Mouse (Mus musculus) stomach, embryonic 16.5 days (tissue): ENCODE data around the gene Per1. TPM values are rescaled to one million over a fixed set of nuclear protein-coding genes. Genes with fewer than 3 reads are reported as not detected.
A peak's percentile ranks its signal among the peaks of the same experiment; 100 is the strongest.

Experiments used
- ATAC-seq: fragments of 200-750 bp; cut with Nextera tagmentation; 2 replicates; pipeline ENCODE4 v1.8.0; 2017; ENCODE audit warnings: moderate number of reproducible peaks, moderate TSS enrichment; ENCODE audit not compliant: insufficient read depth, low FRiP score
- H3K27ac ChIP-seq: fragments of 300-500 bp; sonication (generic); 2 replicates; pipeline ENCODE4 v1.5.1; 2014; ENCODE audit warnings: low read length
- H3K27me3 ChIP-seq: fragments of 300-500 bp; sonication (generic); 2 replicates; pipeline ENCODE4 v1.6.1; 2014; ENCODE audit warnings: low read length, control low read depth, mixed read lengths; ENCODE audit not compliant: control insufficient read depth, insufficient read depth
- H3K36me3 ChIP-seq: fragments of 300-500 bp; sonication (generic); 2 replicates; pipeline ENCODE4 v1.6.1; 2014; ENCODE audit warnings: low read length; ENCODE audit not compliant: control insufficient read depth, insufficient read depth
- H3K4me1 ChIP-seq: fragments of 300-500 bp; sonication (generic); 2 replicates; pipeline ENCODE4 v1.6.1; 2014; ENCODE audit warnings: low read length, control low read depth, mixed read lengths; ENCODE audit not compliant: control insufficient read depth, insufficient read depth
- H3K4me2 ChIP-seq: fragments of 300-500 bp; sonication (generic); 2 replicates; pipeline ENCODE4 v1.6.1; 2014; ENCODE audit warnings: low read depth, low read length, mixed read lengths
- H3K4me3 ChIP-seq: fragments of 300-500 bp; sonication (generic); replicated peaks from 2 replicates; pipeline ENCODE4 v1.5.1; 2014; ENCODE audit warnings: mild to moderate bottlenecking, low read length
- H3K9ac ChIP-seq: fragments of 300-500 bp; sonication (generic); 2 replicates; pipeline ENCODE4 v1.6.1; 2014; ENCODE audit warnings: low read length
- H3K9me3 ChIP-seq: fragments of 300-500 bp; sonication (generic); replicated peaks from 2 replicates; pipeline ENCODE4 v1.6.1; 2016; ENCODE audit warnings: low read length, control low read depth; ENCODE audit not compliant: control insufficient read depth
- WGBS: fragments of 180-500 bp; shearing (Covaris S2); extraction: QIAGEN DNeasy Blood & Tissue Kit; methylation state at CpG from one replicate; pipeline ENCODE4 v1.1.7; 2014; 5-methylcytosine and 5-hydroxymethylcytosine counted together
- polyA plus RNA-seq: library from polyadenylated mRNA; unstranded; fragments of >200 nt; fragmentation: Nextera tagmentation; extraction: Ambion mirVana; gene quantifications from 2 replicates; pipeline ENCODE4 v1.2.1, GENCODE M21; 2015

The Per1 gene
- polyA plus RNA-seq, 1 experiment from 2014 or later = 21.8 TPM

- peak within 1 kb of the TSS; percentile 92 for H3K4me2 ChIP-seq
These were observed 24.3 kb upstream of the Per1 start, which contains the start of gene Tmem107 for GRCm38 (mm10) chr11:69070590-69071222. TSS of gene Tmem107 (plus strand) at chr11:69070806.

DNA sequence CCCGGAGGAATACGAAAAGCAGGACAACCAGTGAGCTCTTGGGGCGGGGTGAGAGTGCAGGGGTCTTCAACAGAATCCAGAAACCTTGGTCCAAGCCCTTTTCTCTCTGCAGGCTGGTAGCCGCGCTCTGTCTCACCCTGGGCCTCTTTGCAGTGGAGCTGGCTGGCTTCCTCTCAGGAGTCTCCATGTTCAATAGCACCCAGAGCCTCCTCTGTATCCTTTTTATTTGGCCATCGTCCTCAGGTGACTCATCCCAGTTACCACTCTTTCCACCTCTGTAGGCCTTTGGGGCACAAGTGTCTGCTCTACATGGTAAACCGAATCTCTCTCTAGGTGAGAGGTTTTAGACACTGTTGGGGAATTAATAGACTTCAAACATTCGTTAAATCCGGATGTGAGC is 23.8 kb upstream of the Per1 start:
- no peak for ATAC-seq
- peak overlapping the region; percentile 74 for H3K4me3 ChIP-seq
- peaks cover 41% of the 10 kb centered on the region for H3K4me1 ChIP-seq
- H3K27me3 ChIP-seq = no peaks in the 10 kb centered on the region
- WGBS = 29% methylated on average over 9 of the region's 9 CpGs
- no peaks in the 10 kb centered on the region for H3K9me3 ChIP-seq
- H3K9ac ChIP-seq = peak overlapping the region; percentile 89
- peak overlapping the region; percentile 92 for H3K4me2 ChIP-seq
- H3K27ac ChIP-seq = peak overlapping the region; percentile 97
- no peaks in the 10 kb centered on the region for H3K36me3 ChIP-seq

More at GRCm38 (mm10) chr11:69070590-69071222, 24.3 kb upstream of the Per1 start, which contains the start of gene Tmem107:
- Histone ChIP-seq H3K27me3 (no peaks in the 10 kb centered on the region), H3K4me3 (peak within 1 kb of the TSS; percentile 74), H3K9me3 (no peaks in the 10 kb centered on the region), H3K4me1 (peaks cover 46% of the 10 kb centered on the region), H3K27ac (peak within 1 kb of the TSS; percentile 97), H3K9ac (peak within 1 kb of the TSS; percentile 89), H3K36me3 (no peaks in the 10 kb centered on the region)
- peak; percentile 90 for ATAC-seq
- under 1% methylated on average over 47 of the region's 47 CpGs for WGBS

- 81% methylated on average over 11 of the region's 11 CpGs for WGBS
- ATAC-seq = no peak
- H3K4me1 ChIP-seq = peaks cover 33% of the 10 kb centered on the region
- H3K9me3 ChIP-seq = no peaks in the 10 kb centered on the region
- H3K4me2 ChIP-seq = peak overlapping the region; percentile 55
- H3K27me3 ChIP-seq = no peaks in the 10 kb centered on the region
- H3K27ac ChIP-seq = peak overlapping the region; percentile 84
- no peaks in the 10 kb centered on the region for H3K36me3 ChIP-seq
- peak overlapping the region; percentile 38 for H3K4me3 ChIP-seq
- H3K9ac ChIP-seq = peak overlapping the region; percentile 69
These were observed 22.8 kb upstream of the Per1 start for GRCm38 (mm10) chr11:69072234-69072633.

DNA sequence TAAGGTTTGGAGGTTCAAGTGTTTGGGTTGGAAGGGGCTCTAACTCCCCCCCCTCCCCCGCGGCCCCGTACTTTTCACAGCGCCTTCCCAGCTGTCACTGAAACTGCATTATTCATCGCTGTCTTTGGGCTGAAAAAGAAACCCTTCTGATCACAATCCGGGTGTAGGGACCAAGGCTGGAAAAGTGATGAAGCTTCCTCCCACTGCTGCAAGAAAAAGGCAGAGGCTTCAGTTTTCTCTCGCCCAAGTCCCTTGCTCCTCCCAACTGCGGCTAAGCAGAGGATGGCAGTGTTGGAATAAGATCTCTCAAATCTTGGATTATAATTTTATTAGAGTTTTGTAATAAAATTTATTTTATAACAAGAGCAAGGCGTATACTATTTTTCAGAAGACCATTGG is 22.4 kb upstream of the Per1 start:
- Histone ChIP-seq H3K36me3 (no peaks in the 10 kb centered on the region), H3K4me3 (peak overlapping the region; percentile 38), H3K27me3 (no peaks in the 10 kb centered on the region), H3K27ac (peak overlapping the region; percentile 84), H3K9ac (peak overlapping the region; percentile 69), H3K9me3 (no peaks in the 10 kb centered on the region), H3K4me1 (peaks cover 28% of the 10 kb centered on the region), H3K4me2 (peak overlapping the region; percentile 55)
- 6% methylated on average over 9 of the region's 9 CpGs for WGBS
- ATAC-seq = no peak

DNA sequence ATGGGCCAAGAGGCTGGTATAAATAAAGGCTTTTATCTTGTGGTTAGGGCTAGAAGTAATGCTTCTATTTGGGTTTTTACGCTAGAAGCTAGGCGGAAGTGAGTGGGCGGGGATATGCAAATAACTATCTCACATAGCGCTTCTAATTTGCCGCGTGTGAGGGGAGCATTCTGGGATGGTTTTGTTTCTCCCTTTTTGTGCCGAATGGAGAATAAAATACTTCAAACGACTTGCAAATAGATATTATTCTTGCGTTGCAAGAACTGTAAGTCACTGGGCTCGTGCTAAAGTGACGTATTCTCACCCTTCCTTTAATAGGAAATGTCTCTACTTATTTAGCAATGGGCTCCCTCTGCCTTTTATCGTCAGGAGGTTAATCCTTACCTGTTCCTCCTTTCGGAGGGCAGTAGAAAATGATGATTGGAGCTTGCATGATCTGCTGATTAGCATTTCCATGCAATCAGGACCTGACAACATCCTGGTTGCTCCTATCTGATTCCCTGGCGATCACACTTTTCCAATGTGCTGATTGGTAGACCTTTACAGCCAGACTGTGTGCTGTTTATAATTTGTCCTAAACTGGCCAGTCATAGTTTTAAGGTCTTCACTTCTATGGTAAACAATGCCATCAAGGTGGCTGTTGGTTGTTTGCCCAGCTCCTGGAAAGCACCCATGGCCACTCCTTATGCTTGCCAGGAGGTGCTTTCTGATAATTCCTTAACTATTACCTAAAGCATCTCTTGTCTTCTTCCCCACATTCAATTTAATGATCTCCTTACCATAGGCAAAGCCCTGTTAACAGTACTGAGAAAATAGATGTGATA is 21.7 kb upstream of the Per1 start:
- peak overlapping the region; percentile 55 for H3K4me2 ChIP-seq
- peak overlapping the region; percentile 84 for H3K27ac ChIP-seq
- no peaks in the 10 kb centered on the region for H3K36me3 ChIP-seq
- H3K9me3 ChIP-seq = no peaks in the 10 kb centered on the region
- H3K9ac ChIP-seq = peak overlapping the region; percentile 62
- peak; percentile 72 for ATAC-seq
- no peaks in the 10 kb centered on the region for H3K27me3 ChIP-seq
- H3K4me1 ChIP-seq = peaks cover 26% of the 10 kb centered on the region
- peak overlapping the region; percentile 38 for H3K4me3 ChIP-seq
- under 1% methylated on average over 14 of the region's 14 CpGs for WGBS

DNA sequence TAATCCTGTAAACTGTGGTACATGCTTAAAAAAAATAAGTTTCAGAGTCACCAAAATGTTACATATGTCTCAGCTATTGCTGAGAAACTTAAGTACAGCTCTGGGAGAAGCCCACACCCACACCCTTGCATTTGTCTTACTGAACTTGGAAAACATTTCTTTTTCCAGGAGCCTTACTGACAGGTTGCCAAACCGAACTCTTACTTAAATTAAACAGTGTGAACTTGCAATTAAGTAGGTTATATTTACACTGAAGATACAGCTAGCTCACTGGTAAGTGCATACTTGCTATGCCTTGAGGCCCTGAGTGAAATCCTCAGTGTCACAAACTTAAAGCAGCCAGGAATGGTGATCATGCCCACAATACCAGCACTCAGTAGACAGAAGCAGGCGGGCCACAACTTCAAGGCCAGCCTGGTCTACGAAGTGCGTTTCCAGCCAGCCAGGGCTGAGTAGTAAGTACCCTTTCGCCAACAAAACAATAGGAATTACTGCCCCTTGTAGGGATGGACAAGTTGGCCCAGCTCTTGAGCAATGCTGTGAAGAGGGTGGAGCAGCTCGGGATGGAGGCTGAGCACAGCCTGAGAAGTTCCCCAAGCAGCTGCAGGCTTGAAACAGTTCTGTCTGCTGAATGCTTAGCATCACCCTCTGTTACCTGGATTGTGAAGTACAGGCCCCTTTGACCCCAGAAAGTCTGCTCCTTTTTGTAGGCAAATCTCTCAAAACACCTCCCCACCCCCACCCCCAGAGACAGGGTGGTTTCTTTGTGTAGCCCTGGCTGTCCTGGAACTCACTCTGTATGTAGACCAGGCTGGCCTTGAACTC is 20.9 kb upstream of the Per1 start:
- Histone ChIP-seq H3K4me1 (peaks cover 26% of the 10 kb centered on the region), H3K9ac (peak overlapping the region; percentile 10; the same call in 1 of the 2 replicates), H3K4me3 (no peak overlapping the region), H3K36me3 (no peaks in the 10 kb centered on the region), H3K27ac (peak overlapping the region; percentile 84), H3K4me2 (0 out of 2 replicates have a peak overlapping the region, but pooled peaks have one; percentile 6), H3K27me3 (no peaks in the 10 kb centered on the region), H3K9me3 (no peaks in the 10 kb centered on the region)
- 31% methylated on average over 6 of the region's 6 CpGs for WGBS
- no peak for ATAC-seq

DNA sequence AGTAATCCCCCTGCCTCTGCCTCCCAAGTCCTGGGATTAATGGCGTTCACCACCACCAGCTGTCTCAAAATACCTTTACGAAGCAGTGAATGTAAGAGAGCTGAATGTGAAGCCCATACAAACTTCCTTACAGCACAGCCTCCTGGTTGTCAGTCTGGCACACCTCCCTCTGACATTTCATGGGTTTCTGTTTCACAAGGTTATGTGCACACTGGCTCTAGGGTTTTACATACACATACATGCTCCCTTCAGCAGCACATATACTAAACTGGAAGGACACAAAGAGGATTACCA is 20.3 kb upstream of the Per1 start:
- H3K4me3 ChIP-seq = no peak overlapping the region
- H3K36me3 ChIP-seq = no peaks in the 10 kb centered on the region
- peak overlapping the region; percentile 84; the same call in 1 of the 2 replicates for H3K27ac ChIP-seq
- no peaks in the 10 kb centered on the region for H3K9me3 ChIP-seq
- 48% methylated on average over 2 of the region's 2 CpGs for WGBS
- no peak for ATAC-seq
- H3K27me3 ChIP-seq = no peaks in the 10 kb centered on the region
- peaks cover 26% of the 10 kb centered on the region for H3K4me1 ChIP-seq
- H3K9ac ChIP-seq = no peak overlapping the region
- H3K4me2 ChIP-seq = no peak overlapping the region

DNA sequence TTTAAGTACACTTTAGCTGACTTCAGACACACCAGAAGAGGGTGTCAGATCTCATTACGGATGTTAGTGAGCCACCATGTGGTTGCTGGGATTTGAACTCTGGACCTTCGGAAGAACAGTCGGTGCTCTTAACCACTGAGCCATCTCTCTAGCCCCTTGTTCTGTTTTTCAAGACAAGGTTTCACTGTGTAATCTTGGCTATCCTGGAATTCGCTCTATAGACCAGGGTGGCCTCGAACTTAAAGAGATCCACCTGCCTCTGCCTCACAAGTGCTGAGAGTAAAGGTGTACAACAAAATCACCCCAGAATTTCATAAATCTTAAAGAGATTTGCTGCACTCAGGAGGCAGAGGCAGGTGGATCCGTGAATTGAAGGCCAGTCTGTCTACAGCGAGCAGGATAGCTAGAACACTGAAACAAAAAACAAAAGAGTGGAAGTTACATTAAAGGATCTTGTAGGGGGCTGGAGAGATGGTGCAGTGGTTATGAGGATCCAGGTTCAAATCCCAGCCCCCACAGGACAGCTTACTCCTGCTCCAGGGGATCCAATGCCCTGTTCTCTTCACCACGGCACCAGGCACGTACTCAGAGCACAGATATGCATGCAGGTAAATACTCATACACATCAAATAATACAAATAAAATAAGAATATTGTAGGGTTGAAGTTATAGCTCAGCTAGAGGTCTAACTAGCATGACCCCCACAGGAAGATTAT is 19.1 kb upstream of the Per1 start:
- no peak overlapping the region for H3K4me3 ChIP-seq
- H3K9ac ChIP-seq = no peak overlapping the region
- 55% methylated on average over 8 of the region's 9 CpGs for WGBS
- no peaks in the 10 kb centered on the region for H3K9me3 ChIP-seq
- H3K4me1 ChIP-seq = peaks cover 22% of the 10 kb centered on the region
- no peak for ATAC-seq
- no peaks in the 10 kb centered on the region for H3K27me3 ChIP-seq
- no peak overlapping the region for H3K27ac ChIP-seq
- no peak overlapping the region for H3K4me2 ChIP-seq
- H3K36me3 ChIP-seq = no peaks in the 10 kb centered on the region
